Mouse (Mus musculus): ENCODE data around the gene Mmp15.
"Not testable (repeated sequence)": the region's sequence is repeated elsewhere in the genome, so short reads cannot be mapped to it uniquely, and the experiment has no call there.

Mmp15 gene

DNA sequence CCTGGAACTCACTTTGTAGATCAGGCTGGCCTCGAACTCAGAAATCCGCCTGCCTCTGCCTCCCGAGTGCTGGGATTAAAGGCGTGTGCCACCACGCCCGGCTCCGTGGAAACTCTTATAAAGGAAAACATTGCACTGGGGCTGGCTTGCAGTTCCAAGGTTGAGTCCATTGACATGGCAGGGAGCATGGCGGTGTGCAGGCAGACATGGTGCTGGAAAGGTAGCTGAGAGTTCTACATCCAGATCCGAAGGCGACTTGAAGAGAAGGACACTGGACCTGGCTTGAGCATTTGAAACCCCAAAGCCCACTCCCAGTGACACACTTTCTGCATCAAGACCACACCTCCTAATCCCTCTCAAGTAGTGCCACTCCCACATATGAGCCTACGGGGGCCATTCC, 26.9 kb downstream of the Mmp15 start:
- DNase-seq = not testable (repeated sequence)

DNA sequence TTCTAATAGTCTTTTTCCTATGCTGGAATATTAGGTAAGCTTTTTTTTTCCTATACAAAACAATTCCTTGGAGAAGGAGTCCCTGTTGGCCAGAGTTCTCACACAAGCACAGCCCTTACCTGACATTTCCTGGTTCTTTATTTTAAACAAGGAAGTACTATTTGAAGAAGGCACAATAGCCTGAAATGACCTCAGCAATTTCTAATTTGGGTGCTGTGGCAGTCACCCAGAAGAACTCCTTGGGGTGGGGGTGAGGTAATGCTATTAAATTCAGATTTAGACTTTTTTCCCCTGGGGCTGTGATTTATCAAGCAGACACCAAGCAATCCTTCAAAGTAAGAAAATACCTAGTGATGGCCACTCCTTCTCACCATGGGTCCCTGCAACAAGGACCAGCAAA, 28.9 kb downstream of the Mmp15 start:
- no peak for DNase-seq

DNA sequence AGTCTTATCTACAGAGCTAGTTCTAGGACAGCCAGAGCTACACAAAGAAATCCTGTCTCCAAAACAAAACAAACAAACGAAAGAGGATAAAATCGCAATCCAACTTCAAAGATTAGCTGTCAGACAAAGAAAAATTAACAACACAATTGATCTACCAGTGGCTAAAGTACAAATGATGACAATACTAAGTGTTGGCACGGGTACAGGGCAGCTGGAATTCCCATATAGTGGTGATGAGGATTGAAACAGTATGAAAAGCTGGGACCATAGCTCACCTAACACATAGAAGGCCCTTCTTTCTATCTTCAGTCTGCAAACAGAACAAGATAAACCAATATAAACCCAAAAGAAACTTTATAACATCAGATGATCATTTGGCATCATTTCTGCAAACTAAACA, 29.5 kb downstream of the Mmp15 start:
- DNase-seq = no peak

DNA sequence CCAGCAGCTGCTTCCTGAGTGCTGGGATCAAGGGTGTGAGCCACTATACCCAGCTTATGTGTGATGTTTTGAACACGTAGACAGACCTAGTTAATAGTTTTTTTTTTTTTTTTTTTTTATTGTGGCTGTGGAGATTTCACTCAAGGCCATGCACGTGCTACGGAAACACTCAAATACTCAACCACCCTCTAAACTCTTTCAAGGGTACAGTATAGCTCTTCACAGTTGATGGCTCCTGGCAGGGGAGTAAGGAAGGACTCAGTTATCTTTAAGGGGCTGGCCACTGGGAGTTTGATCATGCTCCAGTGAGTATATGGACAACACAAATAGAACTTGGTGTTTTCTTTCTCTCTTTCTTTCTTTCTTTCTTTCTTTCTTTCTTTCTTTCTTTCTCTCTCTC, 32.4 kb downstream of the Mmp15 start:
- DNase-seq = no peak

DNA sequence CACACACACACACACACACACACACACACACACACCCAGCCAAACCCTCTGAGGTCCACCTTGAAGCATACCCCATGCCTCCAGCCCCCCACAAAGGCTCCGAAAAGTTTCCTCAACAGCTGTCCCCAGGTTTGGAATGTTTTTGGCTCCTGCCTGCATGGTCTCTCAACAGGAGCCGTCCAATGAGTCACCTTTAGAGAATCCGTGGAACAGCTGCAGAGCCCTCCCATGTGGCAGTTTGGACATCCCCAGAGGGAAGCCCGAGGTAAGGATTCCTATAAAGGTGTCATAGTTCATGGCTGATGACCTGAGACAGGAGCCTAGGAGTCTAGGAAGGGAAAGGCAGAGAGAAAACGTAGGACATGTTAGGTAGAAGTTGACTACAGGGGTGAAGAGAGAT, 34.0 kb downstream of the Mmp15 start:
- no peak for DNase-seq

DNA sequence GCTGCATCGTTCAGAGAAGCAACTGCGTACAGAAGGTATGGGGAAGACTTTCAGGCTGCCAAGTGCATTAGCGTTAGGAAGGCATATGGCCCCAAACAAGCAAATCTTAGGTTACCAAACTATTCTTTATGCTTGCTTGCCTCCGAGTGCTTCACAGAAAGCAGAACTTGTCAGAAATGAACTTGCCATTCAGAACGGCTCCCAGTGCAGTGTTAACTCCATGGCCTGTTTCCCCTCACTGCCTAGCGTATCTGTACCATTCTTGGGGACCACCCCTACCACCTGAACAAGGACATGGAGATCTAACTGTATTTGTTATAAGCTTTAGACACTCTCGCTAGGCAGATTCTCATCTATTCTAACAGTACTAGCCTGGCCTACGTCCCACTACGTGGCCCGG, 35.2 kb downstream of the Mmp15 start:
- DNase-seq = no peak

DNA sequence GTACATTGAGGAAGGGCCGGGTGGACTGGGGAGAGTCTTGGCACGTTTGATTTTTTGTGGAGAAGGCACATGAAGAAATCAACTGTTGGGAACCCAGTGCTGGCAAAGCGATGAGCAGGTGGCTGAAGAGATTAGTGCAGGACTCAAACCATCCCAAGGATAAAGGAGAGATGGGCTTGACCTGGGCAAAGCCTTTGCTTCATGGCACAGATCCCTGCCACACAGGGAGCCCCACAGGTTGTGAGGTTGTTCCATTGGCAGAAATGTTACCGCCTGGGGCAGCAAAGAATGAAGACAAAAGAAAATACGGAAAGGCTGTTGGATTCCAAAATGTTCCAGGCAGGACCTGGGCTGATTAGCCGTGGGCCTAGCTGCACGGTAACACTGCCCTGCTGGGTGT, 35.9 kb downstream of the Mmp15 start:
- DNase-seq = no peak

DNA sequence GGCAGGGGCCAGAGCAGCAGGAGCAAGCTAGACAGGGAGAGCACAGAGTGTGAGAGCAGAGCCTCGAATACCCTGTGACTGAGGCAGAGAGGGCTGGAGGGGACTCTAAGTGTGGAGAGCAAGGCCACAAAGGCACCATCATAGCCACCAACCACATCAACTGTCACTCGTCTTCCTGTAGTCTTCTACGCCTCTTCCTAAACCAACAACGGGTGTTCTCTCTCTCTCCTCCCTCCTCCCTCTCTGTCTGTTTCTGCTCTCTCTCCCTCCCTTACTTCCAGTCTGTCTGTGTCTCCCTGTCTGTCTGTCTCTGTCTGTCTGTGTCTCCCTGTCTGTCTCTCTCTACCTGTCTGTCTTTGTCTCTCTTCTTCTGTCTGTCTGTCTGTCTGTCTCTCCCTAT, 38.2 kb downstream of the Mmp15 start:
- DNase-seq = no peak

DNA sequence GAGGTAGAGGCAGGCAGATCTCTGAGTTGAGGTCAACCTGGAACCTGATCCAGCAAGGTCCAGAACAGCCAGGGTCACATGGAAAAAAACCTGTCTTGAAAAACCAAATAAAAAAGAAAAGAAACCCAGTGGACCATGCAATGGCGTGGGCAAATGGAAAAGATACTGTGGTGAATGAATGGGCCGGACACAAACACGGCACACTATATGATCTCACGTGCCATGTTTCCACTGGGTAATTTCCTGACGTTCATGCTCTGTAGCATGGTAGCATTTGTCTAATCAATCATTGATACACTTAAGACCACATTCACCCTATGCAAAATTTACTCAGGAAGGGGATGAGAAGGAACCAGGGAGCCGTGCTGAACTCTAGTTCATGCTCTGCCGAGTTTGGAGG, 39.0 kb downstream of the Mmp15 start:
- DNase-seq = no peak

DNA sequence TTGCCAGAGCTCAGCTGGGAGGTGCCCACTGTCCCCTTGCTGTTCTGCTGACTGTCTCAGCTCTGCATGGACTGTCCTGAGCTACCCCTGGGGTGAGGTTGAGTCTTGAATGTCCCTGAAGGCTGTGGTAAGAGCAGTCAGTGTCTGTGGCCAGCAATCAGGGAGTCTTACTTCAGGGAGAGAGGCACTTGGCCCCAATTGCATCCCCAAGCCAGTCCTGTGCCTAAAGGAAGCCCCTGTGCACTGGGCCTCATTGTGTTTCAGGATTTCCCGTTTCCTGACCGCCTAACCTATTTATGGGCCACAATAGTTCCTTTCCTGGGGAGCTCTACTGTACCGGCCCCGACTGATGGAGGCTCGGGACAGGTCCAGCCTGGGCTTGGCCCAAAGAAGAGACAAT, 40.5 kb downstream of the Mmp15 start:
- DNase-seq = no peak

DNA sequence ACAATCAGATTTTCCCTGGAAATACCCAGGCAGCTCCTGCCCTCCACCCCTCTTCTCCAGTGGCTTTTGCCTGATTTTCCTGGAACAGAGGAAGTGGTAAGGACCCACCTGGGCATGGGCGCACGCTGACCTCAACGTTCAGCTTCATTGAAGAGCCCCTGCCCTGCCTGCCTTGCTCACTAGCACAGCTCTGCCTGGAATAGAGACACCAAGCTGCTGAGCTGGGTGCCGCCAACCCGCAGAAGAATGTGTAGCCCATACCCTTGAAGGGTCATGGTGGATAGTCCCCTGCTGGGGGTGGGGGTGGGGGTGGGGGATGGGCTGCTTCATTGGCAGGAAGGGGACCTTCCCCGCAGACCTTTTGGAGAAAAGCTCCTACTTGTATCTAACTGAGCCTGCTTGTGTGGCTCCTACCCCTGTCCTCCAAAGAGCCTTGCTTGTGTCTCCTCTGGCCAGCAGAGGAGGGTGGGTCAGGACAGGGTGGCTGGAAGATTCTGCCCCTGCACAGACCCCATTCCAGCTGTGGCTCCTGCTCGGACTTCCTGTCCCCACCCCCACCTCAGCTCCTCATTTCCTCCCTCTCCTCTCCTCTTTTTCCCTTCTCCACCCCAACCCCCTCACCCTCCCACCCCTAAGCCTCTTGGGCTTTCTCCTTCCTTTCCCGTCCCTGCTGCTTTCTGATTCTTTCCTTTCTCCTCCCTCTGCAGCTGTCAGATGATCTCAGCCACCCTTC, 43.3 kb downstream of the Mmp15 start:
- no peak for DNase-seq

DNA sequence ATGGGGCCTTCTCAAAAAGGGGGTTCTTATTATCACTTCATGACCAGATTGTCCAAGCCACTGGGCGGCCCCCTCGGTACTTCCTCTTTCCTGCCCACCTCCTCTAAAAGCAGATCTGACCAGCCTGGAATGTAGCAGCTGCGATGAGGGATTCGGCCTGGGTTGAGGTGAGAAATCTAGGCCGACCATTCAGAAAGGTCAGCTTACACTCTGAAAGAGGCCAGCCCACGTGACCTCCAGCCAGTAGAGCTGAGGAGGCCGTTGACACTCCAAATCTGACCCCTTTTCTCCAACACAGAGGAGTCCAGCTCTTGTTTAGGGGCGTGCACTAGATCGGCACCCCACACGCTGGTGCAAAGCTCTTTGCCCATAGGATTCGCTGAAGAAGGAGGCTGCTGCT, 44.7 kb downstream of the Mmp15 start:
- no peak for DNase-seq

DNA sequence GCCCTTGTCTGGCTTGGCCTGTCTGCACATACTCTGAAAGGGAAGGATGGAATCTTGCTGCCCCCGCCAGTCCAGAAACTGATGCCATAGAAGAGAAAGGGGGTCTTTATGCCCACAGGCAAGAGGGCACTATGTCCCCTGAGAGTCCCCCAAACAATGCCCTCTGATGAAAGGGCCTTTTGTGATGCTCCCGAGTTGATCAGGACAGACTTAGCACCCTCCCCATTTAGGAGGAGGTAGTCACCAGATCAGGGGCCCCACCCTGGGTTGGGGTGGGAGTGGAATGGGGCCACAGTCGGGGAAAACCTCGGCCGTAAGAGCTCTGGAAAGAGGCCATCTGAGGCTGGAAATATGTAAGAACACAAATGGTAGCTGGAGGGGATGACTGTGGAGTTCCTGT, 45.1 kb downstream of the Mmp15 start:
- DNase-seq = no peak

DNA sequence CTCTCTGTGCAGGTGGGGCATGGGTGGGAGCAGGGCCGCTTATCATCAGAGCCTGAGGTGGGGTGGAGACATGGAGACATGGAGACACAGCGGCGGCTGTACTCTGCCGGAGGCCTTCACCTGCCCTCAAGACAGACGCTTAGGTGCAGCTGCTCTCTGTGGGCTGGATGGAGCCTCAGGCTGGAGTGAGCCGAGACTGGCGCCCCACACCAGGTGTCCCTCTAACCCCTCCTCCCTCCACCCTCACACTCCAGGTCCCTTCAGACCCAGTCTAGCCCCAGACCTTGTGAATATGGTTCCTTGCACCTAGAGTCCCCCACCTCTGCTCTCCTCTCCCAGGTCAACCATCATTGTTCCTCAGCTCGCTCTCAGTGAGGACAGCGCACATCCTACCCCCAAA, 47.1 kb downstream of the Mmp15 start:
- DNase-seq = no peak

DNA sequence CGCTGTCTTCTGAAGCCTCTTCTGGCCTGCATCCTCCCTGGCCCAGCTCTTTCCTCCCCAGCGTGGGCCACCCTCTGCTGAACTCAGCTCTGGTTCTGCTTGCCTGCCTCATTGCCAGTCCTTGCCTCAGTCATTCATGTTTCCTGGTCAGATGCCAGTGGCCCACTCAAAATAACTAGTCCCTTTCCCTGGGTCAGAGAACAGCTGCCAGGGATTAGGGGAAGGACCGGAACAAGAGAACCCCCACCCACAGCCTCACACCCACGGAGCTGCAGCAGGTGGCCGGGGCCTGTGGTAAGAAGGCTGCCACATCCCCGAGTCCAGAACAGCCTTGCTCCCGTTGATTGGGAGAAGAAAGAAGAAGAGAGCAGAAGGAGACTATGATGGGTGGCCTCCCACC, 49.0 kb downstream of the Mmp15 start:
- no peak for DNase-seq

DNA sequence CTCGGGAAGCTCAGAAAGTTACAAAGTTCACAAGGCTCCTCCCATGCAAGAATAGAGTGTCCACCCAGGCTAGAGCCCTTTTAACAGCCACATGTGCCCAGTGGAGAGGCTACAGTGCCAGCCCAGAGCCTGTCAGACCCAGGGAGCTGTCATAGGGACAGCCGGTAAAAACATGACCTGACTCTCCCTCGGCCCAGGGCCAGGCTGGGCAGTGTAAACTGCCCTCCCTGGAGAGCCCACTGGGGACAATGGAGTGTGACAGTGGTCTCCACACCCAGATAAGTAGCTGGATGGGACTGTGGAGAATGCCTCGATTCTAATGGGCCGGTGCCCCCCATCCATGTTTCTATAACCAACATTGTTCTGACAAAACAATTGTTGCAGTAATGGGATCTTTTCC, 57.5 kb downstream of the Mmp15 start:
- DNase-seq = no peak

DNA sequence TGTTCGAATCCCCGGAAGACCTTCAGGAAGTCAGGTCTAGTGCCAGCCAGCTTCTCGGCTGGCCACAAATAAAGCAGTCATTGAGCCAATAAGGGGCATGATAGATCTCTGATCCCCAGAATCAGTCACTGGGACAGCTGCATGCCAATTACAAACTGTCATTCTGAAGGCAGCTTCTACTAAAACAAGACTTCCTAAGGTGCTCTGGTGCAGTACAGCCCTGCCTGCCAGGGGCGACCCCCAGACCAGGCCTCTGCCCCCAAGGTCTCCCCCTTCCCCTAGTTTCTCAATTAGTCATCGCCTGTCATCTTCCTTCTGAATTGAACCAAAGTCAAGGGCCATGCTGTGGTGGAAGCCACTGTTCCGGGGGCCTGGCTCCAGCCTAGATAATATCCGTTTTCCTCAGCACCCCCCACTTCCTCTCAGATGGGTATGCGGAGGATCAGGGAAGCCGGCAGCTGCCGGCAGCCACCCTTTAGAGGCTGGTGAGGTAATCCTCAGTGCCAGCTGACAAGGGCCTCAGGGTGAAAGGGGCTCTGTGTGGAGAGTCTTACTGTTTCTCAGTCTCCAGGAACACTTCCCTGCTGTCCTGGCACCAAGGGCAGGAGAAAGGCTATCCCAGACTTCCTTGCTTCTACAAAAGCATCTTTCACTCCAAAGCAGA, 59.4 kb downstream of the Mmp15 start:
- DNase-seq = no peak

DNA sequence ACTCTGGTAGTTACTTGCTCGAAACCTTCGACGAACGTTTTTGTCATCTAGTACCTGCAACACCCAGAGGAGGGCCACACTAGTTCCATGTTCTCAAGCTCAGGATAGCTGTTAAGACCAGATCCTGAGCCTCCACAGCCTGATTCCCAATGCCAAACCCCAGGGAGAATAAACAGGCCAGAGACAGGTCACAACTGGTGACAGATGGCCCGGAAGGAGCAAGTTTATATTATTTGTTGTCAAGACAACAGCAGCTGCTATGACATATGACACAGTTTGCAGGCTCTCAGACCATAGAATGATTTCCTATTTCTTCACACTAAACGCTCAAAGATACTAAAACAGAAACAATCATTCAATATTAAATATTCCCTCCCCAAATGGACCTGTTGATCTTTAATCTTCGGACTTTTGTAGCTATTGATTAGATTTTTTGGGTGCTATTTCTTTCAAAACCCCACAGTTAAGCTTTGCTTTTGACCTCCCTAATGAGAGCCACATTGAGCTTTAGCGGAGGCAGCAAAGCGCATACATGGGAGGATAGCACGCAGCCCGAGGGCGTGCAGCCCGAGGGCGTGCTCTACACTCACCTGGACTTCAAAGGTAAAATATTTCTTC, 70.2 kb downstream of the Mmp15 start:
- DNase-seq = no peak

Data from spleen, adult 18-20 months (tissue).